Mouse (Mus musculus) embryo, embryonic 9.5 days (tissue): ENCODE measurements around the gene Tap2.
"Not testable (repeated sequence)": the region's sequence is repeated elsewhere in the genome, so short reads cannot be mapped to it uniquely, and the experiment has no call there.

Experiments
- DNase-seq: peaks from one replicate; pipeline ENCODE4 v3.0.0-alpha.2; 2017; ENCODE audit errors: extremely low spot score

The Tap2 gene

GRCm38 (mm10) chr17:34213936-34214335, 10.6 kb downstream of the Tap2 start:
- no peak for DNase-seq

GRCm38 (mm10) chr17:34215176-34215575, 11.8 kb downstream of the Tap2 start:
- no peak for DNase-seq

- no peak for DNase-seq
Observed at GRCm38 (mm10) chr17:34217216-34217928, 14.0 kb downstream of the Tap2 start.

- no peak for DNase-seq
Observed at GRCm38 (mm10) chr17:34217986-34218385, 14.7 kb downstream of the Tap2 start.

GRCm38 (mm10) chr17:34218675-34219074, 15.3 kb downstream of the Tap2 start:
- no peak for DNase-seq

- not testable (repeated sequence) for DNase-seq
Observed at GRCm38 (mm10) chr17:34219096-34219495, 15.8 kb downstream of the Tap2 start.

GRCm38 (mm10) chr17:34219801-34220200, 16.5 kb downstream of the Tap2 start:
- DNase-seq, result not testable (repeated sequence)

GRCm38 (mm10) chr17:34220401-34220800, 17.1 kb downstream of the Tap2 start:
- not testable (repeated sequence) for DNase-seq

GRCm38 (mm10) chr17:34224816-34225215, 21.5 kb downstream of the Tap2 start:
- no peak for DNase-seq

GRCm38 (mm10) chr17:34225426-34225825, 22.1 kb downstream of the Tap2 start:
- no peak for DNase-seq

- DNase-seq, result not testable (repeated sequence)
Observed at GRCm38 (mm10) chr17:34225911-34226310, 22.6 kb downstream of the Tap2 start.

GRCm38 (mm10) chr17:34230971-34231370, 27.6 kb downstream of the Tap2 start:
- not testable (repeated sequence) for DNase-seq

- not testable (repeated sequence) for DNase-seq
Observed at GRCm38 (mm10) chr17:34232021-34232420, 28.7 kb downstream of the Tap2 start.

GRCm38 (mm10) chr17:34234926-34235325, 31.6 kb downstream of the Tap2 start:
- DNase-seq, result peak; percentile 17

- no peak for DNase-seq
Observed at GRCm38 (mm10) chr17:34236691-34237090, 33.4 kb downstream of the Tap2 start.

- no peak for DNase-seq
Observed at GRCm38 (mm10) chr17:34237741-34238140, 34.4 kb downstream of the Tap2 start.

- no peak for DNase-seq
Observed at GRCm38 (mm10) chr17:34238706-34239105, 35.4 kb downstream of the Tap2 start, which contains the start of gene H2-Ob. Gene H2-Ob, plus strand, starts transcription at chr17:34238903.

- DNase-seq, result no peak
Observed at GRCm38 (mm10) chr17:34239601-34240041, 36.3 kb downstream of the Tap2 start.

- no peak for DNase-seq
Observed at GRCm38 (mm10) chr17:34240366-34240765, 37.0 kb downstream of the Tap2 start.

- DNase-seq, result no peak
Observed at GRCm38 (mm10) chr17:34240916-34241315, 37.6 kb downstream of the Tap2 start.

GRCm38 (mm10) chr17:34244656-34245055, 41.3 kb downstream of the Tap2 start:
- DNase-seq, result no peak

GRCm38 (mm10) chr17:34247047-34247446, 43.7 kb downstream of the Tap2 start:
- no peak for DNase-seq

GRCm38 (mm10) chr17:34248764-34249163, 45.4 kb downstream of the Tap2 start:
- DNase-seq, result no peak

GRCm38 (mm10) chr17:34249361-34249760, 46.0 kb downstream of the Tap2 start:
- DNase-seq, result no peak
